Mouse (Mus musculus): ENCODE data around the gene Erc2.
A peak's percentile ranks its signal among the peaks of the same experiment; 100 is the strongest.

Gene Erc2

GRCm38 (mm10) chr14:28192711-28193364 is 570.6 kb downstream of the Erc2 start:
- DNase-seq (ENCODE audit: low spot score) = no peak

DNA sequence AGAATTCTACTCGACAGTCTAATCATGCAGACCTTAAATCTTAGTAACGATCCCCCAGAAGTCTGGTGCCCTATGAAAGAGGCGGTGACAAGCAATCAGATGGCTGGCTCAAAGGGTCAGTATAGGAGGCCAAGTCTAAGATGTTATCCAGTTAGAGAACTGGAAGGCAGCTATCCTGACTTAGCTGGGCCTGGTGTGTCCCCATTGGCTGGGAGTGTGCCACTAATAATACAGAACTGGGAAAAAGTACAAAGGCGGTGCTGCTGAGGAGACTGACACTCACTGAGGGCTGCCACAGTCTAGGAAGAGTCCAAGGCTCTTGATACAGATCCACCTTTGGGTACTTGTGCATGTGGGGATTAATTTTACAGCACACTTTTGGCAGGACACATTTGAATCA is 581.6 kb downstream of the Erc2 start:
- no peak for DNase-seq (ENCODE audit: low spot score)

- DNase-seq (ENCODE audit: low spot score) = no peak
Measured at GRCm38 (mm10) chr14:28206303-28206702, 584.1 kb downstream of the Erc2 start.

GRCm38 (mm10) chr14:28225550-28225949 is 603.3 kb downstream of the Erc2 start:
- no peak for DNase-seq (ENCODE audit: low spot score)

DNA sequence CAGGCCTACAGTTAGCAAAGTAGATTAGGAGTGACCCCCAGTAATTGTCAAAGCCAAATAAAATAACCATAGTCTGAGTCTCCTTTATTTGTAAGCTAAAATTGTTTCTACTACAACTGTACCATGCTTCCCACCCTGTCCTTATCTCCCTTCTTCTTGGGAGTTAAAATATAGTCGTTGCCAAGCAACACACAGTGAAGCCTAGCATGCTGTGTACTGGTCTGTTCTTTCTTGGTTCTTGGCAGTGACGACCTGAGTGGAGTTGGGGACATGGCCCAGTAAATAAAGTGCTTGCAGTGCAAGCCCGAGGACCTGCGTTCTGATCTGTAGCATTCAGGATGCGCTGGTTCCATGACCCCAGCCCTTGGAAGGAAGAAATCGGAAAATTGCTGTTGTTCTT is 608.3 kb downstream of the Erc2 start:
- DNase-seq (ENCODE audit: low spot score) = peak; percentile 6

DNA sequence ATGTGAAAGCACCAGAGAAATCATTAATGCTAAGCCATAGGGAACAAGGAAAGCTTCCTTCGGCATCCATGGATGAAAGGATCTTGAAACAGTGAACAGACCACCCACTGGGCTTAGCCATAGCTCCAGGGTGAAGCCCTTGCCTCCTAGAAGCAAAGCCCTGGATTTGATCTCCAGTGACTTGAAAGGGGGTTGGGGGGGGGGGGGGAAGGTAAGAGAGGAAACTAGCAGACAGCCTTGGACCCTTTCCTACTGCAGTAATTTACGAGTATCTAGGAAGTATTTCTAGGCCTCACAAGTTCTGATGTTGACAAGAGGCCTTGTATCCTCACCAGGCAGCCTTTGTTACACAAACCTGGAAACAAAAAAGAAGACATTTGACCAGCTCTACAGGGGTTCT is 609.0 kb downstream of the Erc2 start:
- DNase-seq (ENCODE audit: low spot score) = no peak

GRCm38 (mm10) chr14:28238336-28239048 is 616.3 kb downstream of the Erc2 start:
- DNase-seq (ENCODE audit: low spot score) = no peak

GRCm38 (mm10) chr14:28240111-28240510 is 617.9 kb downstream of the Erc2 start:
- no peak for DNase-seq (ENCODE audit: low spot score)

GRCm38 (mm10) chr14:28242743-28243142 is 620.5 kb downstream of the Erc2 start:
- DNase-seq (ENCODE audit: low spot score) = no peak

GRCm38 (mm10) chr14:28243474-28243873 is 621.2 kb downstream of the Erc2 start:
- DNase-seq (ENCODE audit: low spot score) = no peak

- no peak for DNase-seq (ENCODE audit: low spot score)
Measured at GRCm38 (mm10) chr14:28262706-28263105, 640.5 kb downstream of the Erc2 start.

- DNase-seq (ENCODE audit: low spot score) = no peak
Measured at GRCm38 (mm10) chr14:28267367-28267766, 645.1 kb downstream of the Erc2 start.

DNA sequence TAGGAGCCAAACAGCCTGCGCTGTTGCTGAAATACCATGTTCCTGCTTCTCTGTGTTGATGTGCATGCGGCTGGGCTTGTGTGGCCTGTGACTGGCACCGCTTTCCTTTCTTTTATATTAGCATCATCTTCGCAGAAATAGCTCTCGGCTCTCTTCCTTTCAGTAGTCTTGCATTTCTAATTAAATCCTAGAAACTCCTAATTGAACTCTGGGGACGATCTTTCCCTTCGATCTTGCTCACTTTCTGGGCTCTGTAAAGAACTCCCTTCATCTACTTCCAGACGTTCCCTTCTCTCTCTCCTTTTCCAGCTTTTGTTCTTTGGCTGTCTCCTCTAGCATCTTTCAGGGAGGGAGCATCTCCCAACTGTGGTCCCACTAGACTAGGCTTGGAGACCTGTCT is 649.6 kb downstream of the Erc2 start:
- no peak for DNase-seq (ENCODE audit: low spot score)

- DNase-seq (ENCODE audit: low spot score) = no peak
Measured at GRCm38 (mm10) chr14:28273669-28274068, 651.4 kb downstream of the Erc2 start.

DNA sequence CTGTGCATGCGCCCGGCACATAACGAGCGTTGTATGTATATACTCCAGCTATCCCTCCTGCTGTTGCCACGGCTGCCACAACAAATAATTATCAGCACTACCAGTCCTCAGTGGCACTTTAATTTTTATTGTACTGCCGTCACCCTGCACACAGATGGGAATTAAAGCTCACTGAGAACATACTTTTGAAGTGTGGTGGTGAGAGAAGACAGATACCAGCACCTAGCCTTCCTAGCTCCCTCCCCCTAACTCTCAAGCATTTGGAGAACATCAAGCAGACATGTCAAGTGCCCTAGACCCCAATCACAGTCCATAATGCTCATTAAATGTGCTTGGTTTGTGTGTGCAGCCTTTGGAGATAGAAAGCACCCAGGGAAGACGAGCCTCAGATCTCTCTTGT is 652.6 kb downstream of the Erc2 start:
- no peak for DNase-seq (ENCODE audit: low spot score)

GRCm38 (mm10) chr14:28278951-28279350 is 656.7 kb downstream of the Erc2 start:
- no peak for DNase-seq (ENCODE audit: low spot score)

DNA sequence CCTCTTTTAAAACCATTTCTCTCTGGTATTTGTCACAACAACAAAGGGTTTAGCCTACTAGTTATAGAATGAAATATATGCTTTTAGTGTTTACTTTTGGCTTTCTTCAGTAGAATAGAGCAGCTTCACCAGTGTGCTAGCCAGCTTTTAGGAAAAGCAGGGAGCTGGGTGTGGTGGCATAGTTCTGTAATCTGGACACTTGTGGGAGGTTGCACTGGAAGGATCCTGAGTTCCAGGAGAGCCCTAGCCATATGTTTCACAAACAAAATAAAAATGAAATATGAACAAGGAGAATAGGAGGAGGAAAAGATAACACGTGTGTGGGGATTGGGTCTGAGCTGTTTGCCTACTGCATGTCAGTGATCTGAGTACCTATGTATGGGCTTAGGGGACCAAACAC is 658.1 kb downstream of the Erc2 start:
- no peak for DNase-seq (ENCODE audit: low spot score)

- peak; percentile 8 for DNase-seq (ENCODE audit: low spot score)
Measured at GRCm38 (mm10) chr14:28283319-28284095, 661.3 kb downstream of the Erc2 start.

GRCm38 (mm10) chr14:28286511-28286910 is 664.3 kb downstream of the Erc2 start:
- DNase-seq (ENCODE audit: low spot score) = no peak

DNA sequence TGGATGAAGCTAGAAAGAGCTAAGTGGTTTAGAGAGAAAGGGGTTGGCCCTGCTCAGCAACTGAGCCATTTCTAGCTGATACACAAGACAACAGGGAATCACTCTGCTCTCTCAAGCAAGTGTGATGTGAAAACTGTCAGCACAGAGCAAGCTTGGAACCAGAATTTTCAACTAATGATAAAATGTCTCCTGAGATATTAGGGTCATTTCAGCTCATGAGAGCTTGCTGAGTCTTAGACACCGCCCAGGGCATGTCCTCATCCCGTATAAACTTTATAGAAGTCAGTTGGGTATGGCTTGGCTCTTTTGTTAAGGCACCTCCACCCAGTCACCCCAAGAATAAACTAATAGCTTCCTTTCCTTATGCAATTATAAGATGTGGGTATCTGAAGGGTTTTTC is 666.0 kb downstream of the Erc2 start:
- no peak for DNase-seq (ENCODE audit: low spot score)

GRCm38 (mm10) chr14:28288926-28289325 is 666.7 kb downstream of the Erc2 start:
- no peak for DNase-seq (ENCODE audit: low spot score)

- DNase-seq (ENCODE audit: low spot score) = no peak
Measured at GRCm38 (mm10) chr14:28293921-28294320, 671.7 kb downstream of the Erc2 start.

GRCm38 (mm10) chr14:28295145-28295544 is 672.9 kb downstream of the Erc2 start:
- DNase-seq (ENCODE audit: low spot score) = no peak
